Mouse (Mus musculus): ENCODE measurements around the gene 2610528J11Rik.

2610528J11Rik gene

GRCm38 (mm10) chr4:118542510-118543157 lies 15.8 kb downstream of the 2610528J11Rik start:
- no peak for DNase-seq

- peak; percentile 38 for DNase-seq
These were observed 16.3 kb downstream of the 2610528J11Rik start for GRCm38 (mm10) chr4:118543158-118543530.

GRCm38 (mm10) chr4:118543592-118544260 lies 16.9 kb downstream of the 2610528J11Rik start, which contains the start of gene Tmem125:
Tmem125 (minus strand) TSS chr4:118544044.
- DNase-seq, result peak; percentile 82

- DNase-seq, result no peak
These were observed 17.8 kb downstream of the 2610528J11Rik start for GRCm38 (mm10) chr4:118544441-118545127.

GRCm38 (mm10) chr4:118547424-118548129 lies 20.8 kb downstream of the 2610528J11Rik start:
- DNase-seq, result peak; percentile 80

- peak; percentile 45 for DNase-seq
These were observed 21.3 kb downstream of the 2610528J11Rik start for GRCm38 (mm10) chr4:118548130-118548480.

GRCm38 (mm10) chr4:118553039-118553649 lies 26.3 kb downstream of the 2610528J11Rik start:
- DNase-seq, result no peak

- peak; percentile 27 for DNase-seq
These were observed 37.5 kb downstream of the 2610528J11Rik start for GRCm38 (mm10) chr4:118564062-118564925.

GRCm38 (mm10) chr4:118564926-118565279 lies 38.1 kb downstream of the 2610528J11Rik start:
- DNase-seq, result no peak

- DNase-seq, result peak; percentile 77
These were observed 39.4 kb downstream of the 2610528J11Rik start for GRCm38 (mm10) chr4:118566161-118566676.

- no peak for DNase-seq
These were observed 41.9 kb downstream of the 2610528J11Rik start for GRCm38 (mm10) chr4:118568709-118569108.

- no peak for DNase-seq
These were observed 42.5 kb downstream of the 2610528J11Rik start for GRCm38 (mm10) chr4:118569320-118569719.

- no peak for DNase-seq
These were observed 44.6 kb downstream of the 2610528J11Rik start for GRCm38 (mm10) chr4:118571441-118571840.

- peak; percentile 90 for DNase-seq
These were observed 49.3 kb downstream of the 2610528J11Rik start for GRCm38 (mm10) chr4:118576097-118576496.

GRCm38 (mm10) chr4:118579313-118579712 lies 52.5 kb downstream of the 2610528J11Rik start:
- DNase-seq, result peak; percentile 54
